Mouse (Mus musculus) erythroblast, embryonic 14.5 days (primary cell): ENCODE results near the gene Cblc.

Source experiments
- GATA1 ChIP-seq: IDR thresholded peaks from 2 replicates; pipeline ENCODE4 v1.6.1; 2012; ENCODE audit warnings: low read length, inconsistent platforms, mixed read lengths
- TAL1 ChIP-seq: IDR thresholded peaks from 3 replicates; pipeline ENCODE4 v1.6.1; 2012; ENCODE audit warnings: low read length, inconsistent platforms, mixed read lengths

DNA sequence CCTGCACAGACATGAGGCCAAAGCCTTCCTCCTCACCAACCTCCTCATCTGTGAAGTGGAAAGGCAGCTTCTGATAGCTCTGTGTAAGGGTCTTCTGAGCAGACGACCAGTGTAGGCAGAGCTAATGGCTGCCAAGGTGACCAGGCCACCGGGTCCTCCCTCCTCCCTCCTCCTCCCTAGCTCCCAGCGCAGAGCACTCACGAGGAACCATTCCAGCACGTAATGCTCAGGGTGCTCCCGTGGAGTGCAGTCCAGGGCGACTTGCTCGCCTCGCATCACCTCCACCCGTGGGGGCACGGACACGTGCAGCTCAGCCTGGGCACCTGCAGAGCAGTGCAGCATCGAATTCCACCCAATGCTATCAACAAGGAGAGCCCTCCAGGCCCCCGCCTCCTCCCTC is 28.4 kb downstream of the Cblc start:
- no peak for TF ChIP-seq GATA1
- TF ChIP-seq TAL1: no peak
